Mouse (Mus musculus) neutrophil, adult 5-6 weeks (primary cell): ENCODE measurements around the gene Ddx46. TPM values are rescaled to one million over a fixed set of nuclear protein-coding genes. Genes with fewer than 3 reads are reported as not detected.

ENCODE experiments used
- ATAC-seq: fragments of 151-379, 151-347 bp; 2 replicates; pipeline ENCODE4 v1.8.0; 2017; ENCODE audit warnings: mild to moderate bottlenecking, moderate TSS enrichment; ENCODE audit not compliant: insufficient number of reproducible peaks, poor library complexity, low FRiP score, severe bottlenecking; ENCODE audit errors: extremely low read depth
- total RNA-seq: library from RNA; stranded (forward); fragments of 200-1000 nt; gene quantifications from 2 replicates; pipeline ENCODE4 v1.2.3, GENCODE M21; 2017

Gene Ddx46
- total RNA-seq, 1 experiment from 2014 or later = 230 TPM

DNA sequence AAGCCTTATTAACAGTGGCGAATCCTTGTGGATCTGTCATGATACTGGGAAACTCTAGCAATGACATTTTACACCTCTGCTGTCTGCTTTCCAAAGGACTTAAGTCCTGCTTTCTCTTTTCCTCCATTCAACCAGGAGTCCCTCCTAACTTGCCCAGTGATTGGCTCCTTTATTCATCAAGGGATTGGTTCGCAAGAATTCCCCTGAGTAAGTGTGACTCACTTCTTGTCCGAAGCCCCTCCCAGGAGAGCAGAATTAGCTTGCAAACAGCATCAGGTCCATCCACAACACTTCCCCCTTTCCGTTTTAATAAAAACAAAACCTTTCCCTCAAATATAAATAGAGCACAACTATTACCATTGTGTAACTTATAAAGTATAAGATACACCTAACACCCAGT, 69.5 kb downstream of the Ddx46 start:
- no peak for ATAC-seq

DNA sequence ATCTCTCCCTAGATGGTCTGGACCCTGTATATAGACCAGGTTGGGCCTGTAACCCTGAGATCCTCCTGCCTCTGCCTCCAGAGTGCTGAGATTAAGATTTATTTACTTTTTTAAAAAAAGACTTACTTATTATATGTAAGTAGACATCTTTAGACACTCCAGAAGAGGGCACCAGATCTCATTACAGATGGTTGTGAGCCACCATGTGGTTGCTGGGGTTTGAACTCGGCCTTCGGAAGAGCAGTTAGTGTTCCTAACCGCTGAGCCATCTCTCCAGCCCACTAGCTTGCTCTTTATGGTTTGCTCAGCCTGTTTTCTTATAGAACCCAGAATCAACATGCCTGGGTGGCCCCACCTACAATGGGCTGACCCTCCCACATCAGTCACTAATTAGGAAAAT, 78.0 kb downstream of the Ddx46 start:
- ATAC-seq = no peak

DNA sequence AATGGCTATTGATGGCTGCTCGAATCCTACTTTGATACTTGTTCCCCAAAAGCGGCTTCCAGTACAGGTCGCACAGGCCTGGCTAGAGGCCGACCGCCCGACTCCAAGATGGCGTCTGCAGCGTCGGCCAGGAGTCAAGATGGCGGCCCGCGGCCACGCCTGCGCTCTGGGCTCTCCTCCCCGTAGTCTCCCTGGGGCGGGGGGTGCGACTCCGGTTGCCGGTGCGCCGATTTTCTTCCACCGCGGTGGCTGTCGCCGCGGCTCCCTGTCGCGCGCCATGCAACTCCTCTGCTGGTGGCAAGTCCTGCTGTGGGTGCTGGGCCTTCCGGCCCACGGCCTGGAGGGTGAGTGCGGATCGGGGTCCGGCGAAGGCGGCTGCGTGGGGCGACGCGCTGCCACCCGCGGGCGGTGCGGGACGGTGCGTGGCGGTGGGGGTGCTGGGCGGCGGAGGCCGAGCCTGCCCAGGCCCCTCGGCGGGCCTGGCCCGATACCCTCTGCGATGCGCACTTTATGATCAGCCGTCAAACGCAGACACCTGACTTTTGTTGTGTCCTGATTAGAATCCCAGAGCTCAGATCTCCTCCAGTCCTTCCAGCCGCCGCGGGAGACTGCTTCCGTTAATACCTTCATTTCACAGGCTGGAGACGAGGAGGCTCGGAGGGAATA, 79.8 kb downstream of the Ddx46 start, which contains the start of gene Txndc15:
Gene Txndc15 (plus strand): TSS at position 150 of the 666 bp plus-strand sequence.
- peak; percentile 81 for ATAC-seq

DNA sequence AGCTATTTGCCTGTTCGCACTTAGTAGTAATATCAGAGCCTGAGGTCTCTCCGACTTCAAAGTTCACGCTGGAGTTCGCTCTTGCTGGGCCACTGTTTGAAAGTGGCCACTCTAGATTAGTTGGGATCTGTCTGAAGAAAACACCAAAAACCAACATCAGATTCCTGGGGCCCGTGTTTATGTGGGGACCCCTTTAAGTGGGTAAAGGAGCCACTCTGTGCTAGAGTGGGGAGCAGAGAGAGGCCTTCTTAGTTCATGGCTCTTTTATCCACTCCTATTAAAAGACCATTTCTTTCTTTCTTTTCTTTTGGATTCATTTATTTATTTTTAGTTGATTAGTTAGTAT, 80.3 kb downstream of the Ddx46 start:
- no peak for ATAC-seq

DNA sequence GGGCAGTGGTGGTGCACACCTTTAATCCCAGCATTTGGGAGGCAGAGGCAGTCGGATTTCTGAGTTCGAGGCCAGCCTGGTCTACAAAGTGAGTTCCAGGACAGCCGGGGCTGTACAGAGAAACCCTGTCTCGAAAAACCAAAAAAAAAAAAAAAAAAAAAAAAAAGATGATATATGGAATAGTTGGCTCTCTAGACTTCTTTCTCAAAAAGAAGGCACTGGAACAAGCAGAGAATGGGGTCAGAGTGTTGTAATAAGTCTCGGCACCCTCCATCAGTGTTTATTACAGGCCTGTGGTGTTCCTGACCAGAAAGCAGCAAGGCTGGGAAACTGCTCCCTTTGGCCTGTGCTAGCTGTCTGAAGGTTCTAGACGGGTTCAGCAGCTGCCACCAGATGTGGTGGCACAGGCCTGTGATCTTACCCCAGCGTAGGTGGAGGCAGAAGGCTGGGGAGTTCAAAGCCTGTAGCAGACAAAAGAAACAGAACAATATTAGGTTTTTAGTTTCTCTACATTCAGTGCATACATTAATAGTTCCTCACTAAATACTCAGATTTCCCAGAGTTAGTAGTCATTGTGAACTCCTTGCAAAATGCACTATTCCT, 81.2 kb downstream of the Ddx46 start:
- ATAC-seq = no peak

- ATAC-seq = no peak
These were observed 86.7 kb downstream of the Ddx46 start for GRCm38 (mm10) chr13:55721516-55721915.

- no peak for ATAC-seq
These were observed 87.2 kb downstream of the Ddx46 start for GRCm38 (mm10) chr13:55721995-55722394.

DNA sequence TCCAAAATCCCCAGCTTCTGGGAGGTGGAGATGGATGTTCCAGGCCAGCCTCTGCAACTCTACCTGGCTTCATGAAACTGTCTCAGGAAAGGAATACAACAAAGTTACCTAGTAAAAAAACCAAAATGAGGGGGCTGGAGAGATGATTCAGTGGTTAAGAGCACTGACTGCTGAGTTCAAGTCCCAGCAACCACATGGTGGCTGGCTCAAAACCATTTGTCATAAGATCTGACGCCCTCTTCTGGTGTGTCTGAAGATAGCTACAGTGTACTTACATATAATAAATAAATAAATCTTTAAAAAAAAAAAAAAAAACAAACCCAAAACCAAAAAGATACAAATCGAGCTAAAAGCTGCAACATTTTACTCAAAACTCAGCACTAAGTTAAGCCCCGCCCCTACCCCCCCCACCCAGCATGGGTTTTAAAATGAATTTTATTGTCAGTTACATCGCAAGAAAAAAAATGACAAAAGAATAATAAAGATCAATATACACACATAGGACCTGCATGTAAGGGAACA, 91.8 kb downstream of the Ddx46 start:
- no peak for ATAC-seq

DNA sequence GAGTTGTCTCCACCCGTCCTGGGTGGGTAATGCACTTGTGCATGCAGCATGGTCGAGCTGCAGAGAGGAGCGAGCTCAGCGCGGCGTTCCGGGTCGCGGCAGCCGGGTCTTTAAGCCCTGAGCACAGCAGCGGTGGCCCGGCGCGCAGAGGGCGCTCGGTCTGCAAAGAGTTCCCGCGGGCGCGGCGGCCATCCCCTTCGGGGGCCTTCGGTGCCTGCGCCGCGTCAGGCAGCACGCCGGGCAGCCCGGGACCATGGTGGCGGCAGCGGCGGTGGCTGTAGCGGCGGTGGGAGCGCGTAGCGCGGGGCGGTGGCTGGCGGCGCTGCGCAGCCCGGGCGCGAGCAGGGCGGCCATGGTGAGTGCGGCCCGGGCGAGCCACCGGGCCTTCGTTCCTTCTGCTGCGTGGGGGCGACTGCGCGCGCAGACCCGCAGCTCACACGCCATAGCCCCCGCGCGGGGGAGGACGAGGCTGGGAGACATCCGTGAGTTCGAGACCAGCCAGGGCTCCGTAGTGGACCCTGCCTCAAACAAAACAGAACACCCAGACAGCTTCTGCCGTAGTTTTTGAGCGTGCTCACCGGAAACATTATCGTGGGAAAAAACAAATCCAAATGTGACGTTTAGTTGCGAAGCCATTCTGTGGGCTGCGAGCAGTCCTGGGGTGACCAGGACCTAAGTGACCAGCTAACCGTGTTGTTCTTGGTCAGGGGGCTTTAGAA, 92.5 kb downstream of the Ddx46 start, which contains the start of gene Pcbd2:
Gene Pcbd2 (plus strand): TSS at position 249 of the 719 bp plus-strand sequence.
- ATAC-seq = peak; percentile 51

DNA sequence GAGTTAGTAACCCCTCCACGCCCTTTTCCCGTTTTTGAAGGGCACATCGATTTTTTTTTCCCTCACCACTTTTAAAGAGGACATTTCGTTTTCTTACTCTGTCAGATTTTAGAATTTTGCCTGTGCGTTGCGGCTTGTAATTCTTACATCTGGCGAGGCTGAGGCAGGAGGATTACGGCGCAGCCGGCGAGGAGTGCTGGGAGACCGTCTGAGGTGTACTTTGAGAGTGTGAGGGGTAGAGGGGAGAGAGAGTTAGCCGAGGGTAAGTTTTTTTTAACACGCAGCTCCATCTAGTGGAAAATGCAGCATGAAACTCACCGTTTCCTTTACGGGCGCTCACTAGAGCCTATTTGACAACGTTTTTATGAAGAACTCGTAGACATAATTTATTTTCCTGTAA, 93.0 kb downstream of the Ddx46 start:
- peak; percentile 81 for ATAC-seq

- ATAC-seq = no peak
These were observed 95.9 kb downstream of the Ddx46 start for GRCm38 (mm10) chr13:55730716-55731115.

Other genes with a start within 250 kb of the Ddx46 start
- gene Slc34a1, start 236.8 kb upstream of the Ddx46 start, total RNA-seq = 0.25 and 0.35 TPM in 2 replicates
- gene Pfn3, start 219.8 kb upstream of the Ddx46 start, total RNA-seq = not detected in 2 replicates
- gene F12, start 208.2 kb upstream of the Ddx46 start, total RNA-seq = 2.6 and 2.8 TPM in 2 replicates
- gene Grk6, start 190.0 kb upstream of the Ddx46 start, total RNA-seq = 362 and 371 TPM in 2 replicates
- gene Prr7, start 170.8 kb upstream of the Ddx46 start, total RNA-seq = 12.3 and 14.1 TPM in 2 replicates
- gene Dbn1, start 146.9 kb upstream of the Ddx46 start, total RNA-seq = 0.12 TPM in 2 replicates
- 43.2 and 47.3 TPM in 2 replicates for gene Pdlim7, start 121.4 kb upstream of the Ddx46 start, total RNA-seq
- gene Dok3, start 105.7 kb upstream of the Ddx46 start, total RNA-seq = 193 and 198 TPM in 2 replicates
- 107 and 116 TPM in 2 replicates for gene Ddx41, start 98.4 kb upstream of the Ddx46 start, total RNA-seq
- gene Fam193b, start 63.9 kb upstream of the Ddx46 start, total RNA-seq = 108 and 118 TPM in 2 replicates
- gene Tmed9, start 61.3 kb upstream of the Ddx46 start, total RNA-seq = 68.9 and 74.4 TPM in 2 replicates
- gene B4galt7, start 35.1 kb upstream of the Ddx46 start, total RNA-seq = 14.7 and 19.1 TPM in 2 replicates
- 29.3 and 53.3 TPM in 2 replicates for gene Caml, start 12.0 kb upstream of the Ddx46 start, total RNA-seq
- gene B230219D22Rik, start 58.1 kb downstream of the Ddx46 start, total RNA-seq = 42.8 and 43.5 TPM in 2 replicates
- gene Txndc15, start 79.6 kb downstream of the Ddx46 start, total RNA-seq = 25.3 and 31.1 TPM in 2 replicates
- gene Pcbd2, start 92.3 kb downstream of the Ddx46 start, total RNA-seq = 8.7 and 17.8 TPM in 2 replicates
- not detected in 2 replicates for gene Catsper3, start 149.5 kb downstream of the Ddx46 start, total RNA-seq
- gene Pitx1, start 201.2 kb downstream of the Ddx46 start, total RNA-seq = not detected in 2 replicates